Mouse (Mus musculus): ENCODE data around the gene Dbi.

GRCm38 (mm10) chr1:120074931-120075330 is 45.9 kb downstream of the Dbi start:
- no peak for TF ChIP-seq POLR2A (IDR thresholded peaks at IDR 0.05; ENCODE audit: low read depth, low read length)
- TF ChIP-seq CTCF (IDR thresholded peaks at IDR 0.05; ENCODE audit: extremely low read depth, insufficient read length, insufficient replicate concordance, low read depth, low read length): no peak

All from small intestine, adult 2 months (tissue).